Mouse (Mus musculus): ENCODE measurements at regions not wholly inside any gene's neighbourhood (a gene's known extent, or its start where the extent isn't known, plus 50 kb on each side); places are given as distances from the start of the nearest gene placed in this dataset.

DNA sequence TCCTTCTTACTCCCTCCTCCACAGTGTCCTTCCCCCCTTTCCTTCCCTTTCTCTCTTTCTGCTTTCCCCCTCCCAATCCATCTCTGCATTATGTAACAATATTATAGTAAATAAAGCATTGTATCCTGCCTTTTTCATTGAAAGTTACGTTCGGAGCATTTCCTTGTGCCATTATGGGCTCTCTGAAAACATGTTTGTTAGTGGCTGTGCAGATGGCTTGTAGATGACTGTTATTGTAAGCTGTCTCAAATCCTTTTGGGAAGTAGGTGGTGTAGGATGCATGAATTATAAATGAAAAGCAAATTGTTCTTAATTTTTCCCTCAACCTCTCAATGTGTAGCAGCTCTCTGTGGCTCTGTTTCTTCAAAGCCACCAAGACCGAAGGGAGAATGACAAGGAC lies 66.0 kb upstream of the Gpr139 start:
- DNase-seq (ENCODE audit: low spot score), result peak; percentile 27

DNA sequence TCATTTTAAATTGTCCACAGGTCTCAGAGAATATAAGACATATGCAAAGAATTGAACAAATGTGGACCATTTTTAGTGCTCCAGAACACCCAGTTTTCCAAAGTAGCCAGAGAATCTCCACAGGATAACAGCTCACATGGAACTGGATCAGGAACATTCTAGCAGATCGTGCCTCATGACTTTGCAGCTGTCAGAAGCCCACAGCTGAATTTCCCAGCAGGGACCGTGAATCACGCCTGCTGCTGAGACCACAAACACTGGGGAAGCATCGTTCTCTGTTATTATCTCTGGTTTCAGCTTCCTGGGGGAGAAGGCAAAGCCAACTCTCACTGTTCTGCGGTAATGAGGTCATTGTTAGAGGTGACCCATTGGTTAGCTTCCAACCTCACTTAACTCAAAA lies 60.4 kb upstream of the Gpr139 start:
- DNase-seq (ENCODE audit: low spot score), result peak; percentile 4

DNA sequence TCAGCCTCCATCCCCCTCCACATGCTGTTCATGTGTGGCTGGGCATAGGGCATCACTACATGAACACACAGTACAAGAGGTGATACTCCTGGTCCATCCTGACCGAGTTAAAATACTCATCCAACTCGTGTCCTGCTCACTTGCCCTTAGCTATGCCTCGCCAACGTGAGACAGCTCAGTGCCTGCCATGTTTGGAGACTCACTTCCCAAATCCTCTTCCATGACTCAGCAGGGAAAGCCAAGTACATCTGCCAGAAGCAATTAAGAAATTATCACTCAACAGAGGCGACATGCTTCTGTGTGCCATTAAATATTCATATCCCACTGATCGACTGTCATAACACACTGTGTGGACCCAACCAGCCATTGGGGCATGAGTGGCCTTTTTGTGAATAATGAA lies 51.9 kb upstream of the Gpr139 start:
- DNase-seq (ENCODE audit: low spot score), result no peak
